Mouse (Mus musculus): Measurements from ENCODE around the gene Phlpp1.

The Phlpp1 gene

GRCm38 (mm10) chr1:106187480-106187879, 15.9 kb downstream of the Phlpp1 start:
- in situ Hi-C loops (cut with MboI; ENCODE audit: low pct_unique_long_range_greater_than_20kb in 1 of 2, low sequenced_read_pairs in 2 of 2, unreplicated experiment in 1 of 2) = no loop called here

- in situ Hi-C loops (cut with MboI; ENCODE audit: low pct_unique_long_range_greater_than_20kb in 1 of 2, low sequenced_read_pairs in 2 of 2, unreplicated experiment in 1 of 2) = no loop called here
These were observed 17.2 kb downstream of the Phlpp1 start for GRCm38 (mm10) chr1:106188756-106189155.

GRCm38 (mm10) chr1:106189311-106189710, 17.8 kb downstream of the Phlpp1 start:
- in situ Hi-C loops (cut with MboI; ENCODE audit: low pct_unique_long_range_greater_than_20kb in 1 of 2, low sequenced_read_pairs in 2 of 2, unreplicated experiment in 1 of 2) = no loop called here

- in situ Hi-C loops (cut with MboI; ENCODE audit: low pct_unique_long_range_greater_than_20kb in 1 of 2, low sequenced_read_pairs in 2 of 2, unreplicated experiment in 1 of 2) = no loop called here
These were observed 19.1 kb downstream of the Phlpp1 start for GRCm38 (mm10) chr1:106190695-106191094.

- in situ Hi-C loops (cut with MboI; ENCODE audit: low pct_unique_long_range_greater_than_20kb in 1 of 2, low sequenced_read_pairs in 2 of 2, unreplicated experiment in 1 of 2) = no loop called here
These were observed 20.3 kb downstream of the Phlpp1 start for GRCm38 (mm10) chr1:106191885-106192284.

- in situ Hi-C loops (cut with MboI; ENCODE audit: low pct_unique_long_range_greater_than_20kb in 1 of 2, low sequenced_read_pairs in 2 of 2, unreplicated experiment in 1 of 2) = no loop called here
These were observed 21.4 kb downstream of the Phlpp1 start for GRCm38 (mm10) chr1:106192864-106193470.

GRCm38 (mm10) chr1:106193487-106193886, 21.9 kb downstream of the Phlpp1 start:
- in situ Hi-C loops (cut with MboI; ENCODE audit: low pct_unique_long_range_greater_than_20kb in 1 of 2, low sequenced_read_pairs in 2 of 2, unreplicated experiment in 1 of 2) = no loop called here

GRCm38 (mm10) chr1:106194263-106194662, 22.7 kb downstream of the Phlpp1 start:
- in situ Hi-C loops (cut with MboI; ENCODE audit: low pct_unique_long_range_greater_than_20kb in 1 of 2, low sequenced_read_pairs in 2 of 2, unreplicated experiment in 1 of 2) = no loop called here

- in situ Hi-C loops (cut with MboI; ENCODE audit: low pct_unique_long_range_greater_than_20kb in 1 of 2, low sequenced_read_pairs in 2 of 2, unreplicated experiment in 1 of 2) = no loop called here
These were observed 26.4 kb downstream of the Phlpp1 start for GRCm38 (mm10) chr1:106197991-106198390.

- in situ Hi-C loops (cut with MboI; ENCODE audit: low pct_unique_long_range_greater_than_20kb in 1 of 2, low sequenced_read_pairs in 2 of 2, unreplicated experiment in 1 of 2) = no loop called here
These were observed 27.6 kb downstream of the Phlpp1 start for GRCm38 (mm10) chr1:106199109-106199508.

- in situ Hi-C loops (cut with MboI; ENCODE audit: low pct_unique_long_range_greater_than_20kb in 1 of 2, low sequenced_read_pairs in 2 of 2, unreplicated experiment in 1 of 2) = no loop called here
These were observed 28.1 kb downstream of the Phlpp1 start for GRCm38 (mm10) chr1:106199686-106200085.

- in situ Hi-C loops (cut with MboI; ENCODE audit: low pct_unique_long_range_greater_than_20kb in 1 of 2, low sequenced_read_pairs in 2 of 2, unreplicated experiment in 1 of 2) = no loop called here
These were observed 29.5 kb downstream of the Phlpp1 start for GRCm38 (mm10) chr1:106201025-106201424.

- in situ Hi-C loops (cut with MboI; ENCODE audit: low pct_unique_long_range_greater_than_20kb in 1 of 2, low sequenced_read_pairs in 2 of 2, unreplicated experiment in 1 of 2) = no loop called here
These were observed 30.4 kb downstream of the Phlpp1 start for GRCm38 (mm10) chr1:106201929-106202328.

- in situ Hi-C loops (cut with MboI; ENCODE audit: low pct_unique_long_range_greater_than_20kb in 1 of 2, low sequenced_read_pairs in 2 of 2, unreplicated experiment in 1 of 2) = no loop called here
These were observed 32.4 kb downstream of the Phlpp1 start for GRCm38 (mm10) chr1:106203942-106204341.

- in situ Hi-C loops (cut with MboI; ENCODE audit: low pct_unique_long_range_greater_than_20kb in 1 of 2, low sequenced_read_pairs in 2 of 2, unreplicated experiment in 1 of 2) = no loop called here
These were observed 32.8 kb downstream of the Phlpp1 start for GRCm38 (mm10) chr1:106204350-106204749.

- in situ Hi-C loops (cut with MboI; ENCODE audit: low pct_unique_long_range_greater_than_20kb in 1 of 2, low sequenced_read_pairs in 2 of 2, unreplicated experiment in 1 of 2) = no loop called here
These were observed 37.0 kb downstream of the Phlpp1 start for GRCm38 (mm10) chr1:106208581-106208980.

- in situ Hi-C loops (cut with MboI; ENCODE audit: low pct_unique_long_range_greater_than_20kb in 1 of 2, low sequenced_read_pairs in 2 of 2, unreplicated experiment in 1 of 2) = no loop called here
These were observed 38.9 kb downstream of the Phlpp1 start for GRCm38 (mm10) chr1:106210461-106210860.

GRCm38 (mm10) chr1:106211146-106211545, 39.6 kb downstream of the Phlpp1 start:
- in situ Hi-C loops (cut with MboI; ENCODE audit: low pct_unique_long_range_greater_than_20kb in 1 of 2, low sequenced_read_pairs in 2 of 2, unreplicated experiment in 1 of 2) = no loop called here

GRCm38 (mm10) chr1:106220431-106220830, 48.9 kb downstream of the Phlpp1 start:
- in situ Hi-C loops (cut with MboI; ENCODE audit: low pct_unique_long_range_greater_than_20kb in 1 of 2, low sequenced_read_pairs in 2 of 2, unreplicated experiment in 1 of 2) = no loop called here

- in situ Hi-C loops (cut with MboI; ENCODE audit: low pct_unique_long_range_greater_than_20kb in 1 of 2, low sequenced_read_pairs in 2 of 2, unreplicated experiment in 1 of 2) = no loop called here
These were observed 49.8 kb downstream of the Phlpp1 start for GRCm38 (mm10) chr1:106221371-106221770.

GRCm38 (mm10) chr1:106221964-106222363, 50.4 kb downstream of the Phlpp1 start:
- in situ Hi-C loops (cut with MboI; ENCODE audit: low pct_unique_long_range_greater_than_20kb in 1 of 2, low sequenced_read_pairs in 2 of 2, unreplicated experiment in 1 of 2) = no loop called here

Measured in mouse embryonic stem cell (cell line).